Mouse (Mus musculus) neural tube, embryonic 14.5 days (tissue): ENCODE data around the gene Ppp1r21. TPM values are rescaled to one million over a fixed set of nuclear protein-coding genes. Genes with fewer than 3 reads are reported as not detected.

ENCODE experiments used
- ATAC-seq: fragments of 200-750 bp; cut with Nextera tagmentation; 2 replicates; pipeline ENCODE4 v1.8.0; 2017; ENCODE audit warnings: low read depth, mild to moderate bottlenecking, moderate TSS enrichment, moderate library complexity
- H3K27ac ChIP-seq: fragments of 300-500 bp; sonication (generic); 2 replicates; pipeline ENCODE4 v1.5.1; 2014; ENCODE audit warnings: low read depth, mild to moderate bottlenecking, control low read depth, low read length, moderate library complexity, mixed read lengths
- H3K27me3 ChIP-seq: fragments of 300-500 bp; sonication (generic); 2 replicates; pipeline ENCODE4 v1.6.1; 2014; ENCODE audit warnings: low read length; ENCODE audit not compliant: control insufficient read depth, insufficient read depth
- H3K36me3 ChIP-seq: fragments of 300-500 bp; sonication (generic); 2 replicates; pipeline ENCODE4 v1.6.1; 2014; ENCODE audit warnings: low read length, mixed read lengths; ENCODE audit not compliant: control insufficient read depth, insufficient read depth
- H3K4me1 ChIP-seq: fragments of 300-500 bp; sonication (generic); 2 replicates; pipeline ENCODE4 v1.6.1; 2014; ENCODE audit warnings: low read length; ENCODE audit not compliant: control insufficient read depth, insufficient read depth
- H3K4me2 ChIP-seq: fragments of 300-500 bp; sonication (generic); 2 replicates; pipeline ENCODE4 v1.6.1; 2014; ENCODE audit warnings: mild to moderate bottlenecking, low read depth, low read length, control low read depth
- H3K4me3 ChIP-seq: fragments of 300-500 bp; sonication (generic); 2 replicates; pipeline ENCODE4 v1.5.1; 2014; ENCODE audit warnings: low read depth, low read length, control low read depth, mixed read lengths
- H3K9ac ChIP-seq: fragments of 300-500 bp; sonication (generic); replicated peaks from 2 replicates; pipeline ENCODE4 v1.6.1; 2014; ENCODE audit warnings: low read depth, mild to moderate bottlenecking, control low read depth, low read length, mixed read lengths
- H3K9me3 ChIP-seq: fragments of 300-500 bp; sonication (generic); 2 replicates; pipeline ENCODE4 v1.6.1; 2016; ENCODE audit warnings: low read length; ENCODE audit not compliant: control insufficient read depth
- WGBS: fragments of 180-500 bp; shearing (Covaris S2); extraction: QIAGEN DNeasy Blood & Tissue Kit; methylation state at CpG from one replicate; pipeline ENCODE4 v1.1.7; 2014; 5-methylcytosine and 5-hydroxymethylcytosine counted together
- polyA plus RNA-seq: library from polyadenylated mRNA; unstranded; fragments of >200 nt; fragmentation: Nextera tagmentation; extraction: Ambion mirVana; gene quantifications from 2 replicates; pipeline ENCODE4 v1.2.1, GENCODE M21; 2014

Gene Ppp1r21
- polyA plus RNA-seq, 1 experiment from 2014 or later = 62.0 TPM

- WGBS = 55% methylated on average over 20 of the region's 20 CpGs
- Histone ChIP-seq H3K27me3 (no peaks in the 10 kb centered on the region), H3K9ac (no peak overlapping the region), H3K4me2 (no peak overlapping the region), H3K36me3 (peaks cover 15% of the 10 kb centered on the region; the same call in 1 of the 2 replicates), H3K4me3 (no peak overlapping the region), H3K9me3 (no peaks in the 10 kb centered on the region), H3K27ac (peak overlapping the region; percentile 49), H3K4me1 (no peaks in the 10 kb centered on the region)
- ATAC-seq = peak; percentile 69
These were observed 48.8 kb downstream of the Ppp1r21 start for GRCm38 (mm10) chr17:88578522-88579242.

- Histone ChIP-seq H3K4me1 (no peaks in the 10 kb centered on the region), H3K27me3 (no peaks in the 10 kb centered on the region), H3K36me3 (peaks cover 26% of the 10 kb centered on the region; the same call in 1 of the 2 replicates), H3K4me2 (no peak overlapping the region), H3K4me3 (no peak overlapping the region), H3K9ac (no peak overlapping the region), H3K9me3 (no peaks in the 10 kb centered on the region), H3K27ac (no peak overlapping the region)
- no peak for ATAC-seq
- WGBS = 83% methylated on average over 6 of the region's 6 CpGs
These were observed 50.6 kb downstream of the Ppp1r21 start for GRCm38 (mm10) chr17:88580556-88580955.

GRCm38 (mm10) chr17:88581511-88582021 lies 51.6 kb downstream of the Ppp1r21 start:
- no peaks in the 10 kb centered on the region for H3K27me3 ChIP-seq
- peaks cover 31% of the 10 kb centered on the region for H3K36me3 ChIP-seq
- H3K27ac ChIP-seq = no peak overlapping the region
- no peaks in the 10 kb centered on the region for H3K9me3 ChIP-seq
- no peak overlapping the region for H3K4me2 ChIP-seq
- WGBS = 67% methylated on average over 6 of the region's 6 CpGs
- ATAC-seq = no peak
- H3K4me3 ChIP-seq = no peak overlapping the region
- H3K9ac ChIP-seq = no peak overlapping the region
- H3K4me1 ChIP-seq = no peaks in the 10 kb centered on the region

GRCm38 (mm10) chr17:88582999-88583398 lies 53.1 kb downstream of the Ppp1r21 start:
- Histone ChIP-seq H3K9ac (no peak overlapping the region), H3K4me2 (no peak overlapping the region), H3K36me3 (peaks cover 26% of the 10 kb centered on the region), H3K4me3 (no peak overlapping the region), H3K27ac (no peak overlapping the region), H3K27me3 (no peaks in the 10 kb centered on the region), H3K9me3 (no peaks in the 10 kb centered on the region), H3K4me1 (no peaks in the 10 kb centered on the region)
- WGBS = 90% methylated on average over 11 of the region's 11 CpGs
- no peak for ATAC-seq

GRCm38 (mm10) chr17:88583411-88583810 lies 53.5 kb downstream of the Ppp1r21 start:
- H3K9ac ChIP-seq = no peak overlapping the region
- WGBS = 67% methylated on average over 8 of the region's 8 CpGs

GRCm38 (mm10) chr17:88587371-88587770 lies 57.5 kb downstream of the Ppp1r21 start:
- Histone ChIP-seq H3K27me3 (no peaks in the 10 kb centered on the region), H3K4me1 (no peaks in the 10 kb centered on the region), H3K27ac (no peak overlapping the region), H3K4me3 (no peak overlapping the region), H3K4me2 (no peak overlapping the region), H3K36me3 (peaks cover 26% of the 10 kb centered on the region), H3K9ac (no peak overlapping the region), H3K9me3 (no peaks in the 10 kb centered on the region)
- no peak for ATAC-seq
- WGBS = 80% methylated on average over 15 of the region's 15 CpGs

More at GRCm38 (mm10) chr17:88583411-88583810, 53.5 kb downstream of the Ppp1r21 start:
- Histone ChIP-seq H3K27me3 (no peaks in the 10 kb centered on the region), H3K4me1 (no peaks in the 10 kb centered on the region), H3K9me3 (no peaks in the 10 kb centered on the region), H3K4me3 (no peak overlapping the region), H3K27ac (no peak overlapping the region), H3K36me3 (peaks cover 29% of the 10 kb centered on the region), H3K4me2 (no peak overlapping the region)
- no peak for ATAC-seq

- Histone ChIP-seq H3K27ac (no peak overlapping the region), H3K9ac (no peak overlapping the region), H3K4me1 (no peaks in the 10 kb centered on the region), H3K4me2 (no peak overlapping the region), H3K27me3 (no peaks in the 10 kb centered on the region), H3K9me3 (no peaks in the 10 kb centered on the region), H3K4me3 (no peak overlapping the region), H3K36me3 (peaks cover 26% of the 10 kb centered on the region)
- no peak for ATAC-seq
- WGBS = 93% methylated on average over 8 of the region's 8 CpGs
These were observed 58.3 kb downstream of the Ppp1r21 start for GRCm38 (mm10) chr17:88588228-88588627.

GRCm38 (mm10) chr17:88590251-88590650 lies 60.3 kb downstream of the Ppp1r21 start:
- ATAC-seq = no peak
- Histone ChIP-seq H3K27me3 (no peaks in the 10 kb centered on the region), H3K27ac (no peak overlapping the region), H3K9ac (no peak overlapping the region), H3K36me3 (peaks cover 18% of the 10 kb centered on the region), H3K4me2 (no peak overlapping the region), H3K4me3 (no peak overlapping the region), H3K9me3 (no peaks in the 10 kb centered on the region), H3K4me1 (no peaks in the 10 kb centered on the region)
- 73% methylated on average over 6 of the region's 6 CpGs for WGBS

- H3K27ac ChIP-seq = no peak overlapping the region
- H3K27me3 ChIP-seq = no peaks in the 10 kb centered on the region
- no peak overlapping the region for H3K9ac ChIP-seq
- ATAC-seq = no peak
- WGBS = 91% methylated on average over 4 of the region's 4 CpGs
- no peak overlapping the region for H3K4me3 ChIP-seq
- 0 out of 2 replicates have a peak, but pooled peaks cover 5% of the 10 kb centered on the region for H3K4me1 ChIP-seq
- no peaks in the 10 kb centered on the region for H3K9me3 ChIP-seq
- no peaks in the 10 kb centered on the region for H3K36me3 ChIP-seq
- H3K4me2 ChIP-seq = no peak overlapping the region
These were observed 65.2 kb downstream of the Ppp1r21 start for GRCm38 (mm10) chr17:88595071-88595470.
